Mouse (Mus musculus) heart, embryonic 14.5 days (tissue): Measurements from ENCODE around the gene Epyc. TPM values are rescaled to one million over a fixed set of nuclear protein-coding genes. Genes with fewer than 3 reads are reported as not detected.

ENCODE experiments used
- polyA plus RNA-seq: library from polyadenylated mRNA; unstranded; fragments of >200 nt; fragmentation: Nextera tagmentation; extraction: Ambion mirVana; gene quantifications from 2 replicates; pipeline ENCODE4 v1.2.1, GENCODE M21; 2014

Epyc gene
- polyA plus RNA-seq, 1 experiment from 2014 or later, result 1.2 TPM

Other genes with a start within 250 kb of the Epyc start
- 255 and 294 TPM in 2 replicates for gene Dcn, start 164.5 kb upstream of the Epyc start, polyA plus RNA-seq
- gene Lum, start 78.9 kb upstream of the Epyc start, polyA plus RNA-seq, result 106 and 128 TPM in 2 replicates
- 0.20 TPM in 1 of 2 replicates, not detected in the other for gene Kera, start 37.2 kb upstream of the Epyc start, polyA plus RNA-seq
- not detected in 2 replicates for gene Ccer1, start 49.0 kb downstream of the Epyc start, polyA plus RNA-seq
- gene C030005K15Rik, start 82.7 kb downstream of the Epyc start, polyA plus RNA-seq, result not detected in 2 replicates